Mouse (Mus musculus): Measurements from ENCODE around the gene Pdlim3.

DNA sequence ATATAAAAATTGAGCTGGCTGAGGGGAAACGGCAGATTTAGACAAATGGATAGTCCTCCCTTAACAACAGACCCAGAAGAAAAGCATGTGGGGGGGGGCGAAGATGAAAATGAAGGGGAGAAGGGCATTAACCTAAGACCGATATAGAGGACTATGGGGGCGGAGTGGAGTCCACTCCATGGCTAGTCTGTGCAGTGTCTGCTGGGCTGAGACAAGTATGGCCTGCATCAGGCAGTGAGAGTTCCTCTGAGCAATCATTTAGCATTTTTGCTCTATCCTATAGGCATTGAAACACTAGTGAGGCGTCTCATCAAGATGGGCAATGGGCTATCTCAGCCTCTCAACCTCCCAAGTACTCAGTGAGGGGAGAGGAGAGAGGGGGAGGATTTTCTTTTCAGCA is 8.9 kb upstream of the Pdlim3 start:
- TF ChIP-seq CTCF (IDR thresholded peaks at IDR 0.05; ENCODE audit: control insufficient read depth, insufficient read depth, insufficient replicate concordance, low read depth, low read length) (no peak), POLR2A (IDR thresholded peaks at IDR 0.05; ENCODE audit: control insufficient read depth, low read depth, low read length) (no peak)
